In the genomic region with DNA sequence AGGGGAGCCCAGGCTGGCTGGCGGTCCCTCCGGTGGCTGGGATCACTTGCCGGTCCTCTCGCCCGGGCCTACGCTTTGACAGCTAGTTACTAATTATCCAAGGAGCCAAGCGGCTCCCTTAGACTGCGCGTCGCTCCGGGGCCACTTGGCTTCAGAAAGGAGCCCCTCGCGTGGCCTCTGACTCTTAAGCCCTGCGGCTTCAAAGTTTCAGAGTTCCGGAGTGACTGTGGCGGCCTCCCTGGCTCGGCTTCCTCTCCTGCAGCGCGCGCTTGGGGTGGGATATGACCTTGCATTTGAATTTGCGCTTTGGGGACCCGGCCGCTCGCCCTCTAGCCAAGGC, we compare ENCODE assay signal across 8 mouse cellular contexts. TPM values are rescaled to one million over a fixed set of nuclear protein-coding genes. Genes with fewer than 3 reads are reported as not detected.
DNase-seq lines count a peak whose midpoint lies in the region; ATAC-seq and TF ChIP-seq lines count a peak whose summit lies in the region.

No protein-coding gene starts in this region.

- no peak for TF ChIP-seq POLR2A in thymus, adult 2 months (IDR thresholded peaks at IDR 0.05; ENCODE audit: control insufficient read depth, extremely low read depth, insufficient read depth, low read length, poor library complexity)

- peaks cover 84% of the 10 kb centered on the region for H3K27me3 ChIP-seq in midbrain, embryonic 11.5 days (ENCODE audit: control insufficient read depth, insufficient read depth, low read length)
- peaks cover 95% of the 10 kb centered on the region for H3K27me3 ChIP-seq in midbrain, embryonic 13.5 days
- H3K27me3 ChIP-seq in heart, embryonic 12.5 days (replicated peaks) = peaks cover 83% of the 10 kb centered on the region
- peaks cover 62% of the 10 kb centered on the region for H3K27me3 ChIP-seq in limb, embryonic 11.5 days (ENCODE audit: control insufficient read depth, insufficient read depth, low read length)
- H3K27me3 ChIP-seq in thymus, adult 2 months (ENCODE audit: control insufficient read depth, insufficient read depth, low read length) = peaks cover 38% of the 10 kb centered on the region
- H3K27me3 ChIP-seq in hindbrain, embryonic 13.5 days = peaks cover 93% of the 10 kb centered on the region

- ATAC-seq in midbrain, embryonic 11.5 days (ENCODE audit: low FRiP score) = no peak
- no peak for ATAC-seq in midbrain, embryonic 13.5 days
- ATAC-seq in heart, embryonic 12.5 days (ENCODE audit: insufficient number of reproducible peaks, low FRiP score) = no peak
- ATAC-seq in limb, embryonic 11.5 days (ENCODE audit: insufficient number of reproducible peaks, low FRiP score, low TSS enrichment, low read depth) = no peak
- no peak for ATAC-seq in hindbrain, embryonic 13.5 days (ENCODE audit: low FRiP score)

- no peak overlapping the region for H3K9ac ChIP-seq in midbrain, embryonic 11.5 days (ENCODE audit: low read length)
- no peak overlapping the region for H3K9ac ChIP-seq in midbrain, embryonic 13.5 days (replicated peaks)
- H3K9ac ChIP-seq in heart, embryonic 12.5 days = no peak overlapping the region
- no peak overlapping the region for H3K9ac ChIP-seq in limb, embryonic 11.5 days (ENCODE audit: low read length)
- no peak overlapping the region for H3K9ac ChIP-seq in hindbrain, embryonic 13.5 days

- 0 out of 2 replicates have a peak overlapping the region, but pooled peaks have one; percentile 20 for H3K4me2 ChIP-seq in midbrain, embryonic 11.5 days
- no peak overlapping the region for H3K4me2 ChIP-seq in midbrain, embryonic 13.5 days (replicated peaks)
- H3K4me2 ChIP-seq in heart, embryonic 12.5 days = peak overlapping the region; percentile 56
- H3K4me2 ChIP-seq in limb, embryonic 11.5 days (ENCODE audit: low read depth, severe bottlenecking) = peak overlapping the region; percentile 12; the same call in 1 of the 2 replicates
- no peak overlapping the region for H3K4me2 ChIP-seq in hindbrain, embryonic 13.5 days

- H3K27ac ChIP-seq in midbrain, embryonic 11.5 days (ENCODE audit: low read depth, low read length) = no peak overlapping the region
- no peak overlapping the region for H3K27ac ChIP-seq in midbrain, embryonic 13.5 days
- H3K27ac ChIP-seq in heart, embryonic 12.5 days (ENCODE audit: poor library complexity, severe bottlenecking) = no peak overlapping the region
- H3K27ac ChIP-seq in limb, embryonic 11.5 days (replicated peaks; ENCODE audit: low read depth, low read length) = no peak overlapping the region
- no peak overlapping the region for H3K27ac ChIP-seq in thymus, adult 2 months (ENCODE audit: control insufficient read depth, insufficient read depth, low read length)
- H3K27ac ChIP-seq in hindbrain, embryonic 13.5 days = no peak overlapping the region

- no peaks in the 10 kb centered on the region for H3K36me3 ChIP-seq in midbrain, embryonic 11.5 days (ENCODE audit: control insufficient read depth, insufficient read depth, low read length)
- no peaks in the 10 kb centered on the region for H3K36me3 ChIP-seq in midbrain, embryonic 13.5 days
- H3K36me3 ChIP-seq in heart, embryonic 12.5 days = no peaks in the 10 kb centered on the region
- H3K36me3 ChIP-seq in limb, embryonic 11.5 days (ENCODE audit: control insufficient read depth, insufficient read depth, low read length) = peaks cover 2% of the 10 kb centered on the region; the same call in 1 of the 2 replicates
- H3K36me3 ChIP-seq in thymus, adult 2 months (ENCODE audit: control insufficient read depth, insufficient read depth, low read length) = no peaks in the 10 kb centered on the region
- no peaks in the 10 kb centered on the region for H3K36me3 ChIP-seq in hindbrain, embryonic 13.5 days

- no peaks in the 10 kb centered on the region for H3K9me3 ChIP-seq in midbrain, embryonic 11.5 days (ENCODE audit: control insufficient read depth, low read length)
- H3K9me3 ChIP-seq in midbrain, embryonic 13.5 days = no peaks in the 10 kb centered on the region
- no peaks in the 10 kb centered on the region for H3K9me3 ChIP-seq in heart, embryonic 12.5 days (replicated peaks)
- H3K9me3 ChIP-seq in limb, embryonic 11.5 days (ENCODE audit: control insufficient read depth, low read length) = no peaks in the 10 kb centered on the region
- no peaks in the 10 kb centered on the region for H3K9me3 ChIP-seq in hindbrain, embryonic 13.5 days

- WGBS in midbrain, embryonic 11.5 days = under 1% methylated on average over 24 of the region's 24 CpGs
- under 1% methylated on average over 24 of the region's 24 CpGs for WGBS in midbrain, embryonic 13.5 days
- WGBS in heart, embryonic 12.5 days = under 1% methylated on average over 24 of the region's 24 CpGs
- 0% methylated on average over 24 of the region's 24 CpGs for WGBS in limb, embryonic 11.5 days
- WGBS in thymus, adult 2 months = 1% methylated on average over 24 of the region's 24 CpGs
- WGBS in hindbrain, embryonic 13.5 days = under 1% methylated on average over 24 of the region's 24 CpGs

- peak; percentile 97 for DNase-seq in midbrain, embryonic 11.5 days (ENCODE audit: low spot score, missing footprints)
- DNase-seq in limb, embryonic 11.5 days (ENCODE audit: low spot score) = peak; percentile 72
- DNase-seq in retina, embryonic 14.5 days (ENCODE audit: low spot score) = peak; percentile 51
- no peak for DNase-seq in adrenal gland, adult 8-10 months
- DNase-seq in thymus, adult 2 months = no peak

- no peak overlapping the region for H3K4me3 ChIP-seq in midbrain, embryonic 11.5 days (ENCODE audit: low read depth, low read length)
- no peak overlapping the region for H3K4me3 ChIP-seq in midbrain, embryonic 13.5 days (replicated peaks)
- peak overlapping the region; percentile 37 for H3K4me3 ChIP-seq in heart, embryonic 12.5 days
- H3K4me3 ChIP-seq in limb, embryonic 11.5 days (ENCODE audit: low read depth, low read length) = no peak overlapping the region
- no peak overlapping the region for H3K4me3 ChIP-seq in thymus, adult 2 months (ENCODE audit: control insufficient read depth, insufficient read depth, low read length)
- no peak overlapping the region for H3K4me3 ChIP-seq in hindbrain, embryonic 13.5 days

- TF ChIP-seq CTCF in thymus, adult 2 months (IDR thresholded peaks at IDR 0.05; ENCODE audit: borderline replicate concordance, control insufficient read depth, extremely low read depth, insufficient read depth, low read length, poor library complexity) = no peak

- peaks cover 14% of the 10 kb centered on the region; the same call in 1 of the 2 replicates for H3K4me1 ChIP-seq in midbrain, embryonic 11.5 days (ENCODE audit: control insufficient read depth, insufficient read depth, low read length)
- H3K4me1 ChIP-seq in midbrain, embryonic 13.5 days (replicated peaks) = peaks cover 26% of the 10 kb centered on the region
- peaks cover 37% of the 10 kb centered on the region for H3K4me1 ChIP-seq in heart, embryonic 12.5 days (replicated peaks)
- peaks cover 24% of the 10 kb centered on the region for H3K4me1 ChIP-seq in limb, embryonic 11.5 days (ENCODE audit: control insufficient read depth, insufficient read depth, low read length)
- no peaks in the 10 kb centered on the region for H3K4me1 ChIP-seq in thymus, adult 2 months (replicated peaks; ENCODE audit: control insufficient read depth, insufficient read depth, low read length)
- peaks cover 23% of the 10 kb centered on the region for H3K4me1 ChIP-seq in hindbrain, embryonic 13.5 days (replicated peaks)

RNA-seq across cellular contexts. Expression of gene Hnf1b, which starts 2.1 kb away (rescaled TPM):
- not detected in 2 replicates for polyA plus RNA-seq in midbrain, embryonic 11.5 days (2014; fragmentation: Nextera tagmentation; extraction: Ambion mirVana)
- 0.10 TPM in 1 of 2 replicates, not detected in the other for polyA plus RNA-seq in midbrain, embryonic 13.5 days (2015; fragmentation: Nextera tagmentation; extraction: Ambion mirVana)
- polyA plus RNA-seq in heart, embryonic 12.5 days (2016; fragmentation: Nextera tagmentation; extraction: Ambion mirVana) = 0.09 and 0.24 TPM in 2 replicates
- polyA plus RNA-seq in limb, embryonic 11.5 days (2014; fragmentation: Nextera tagmentation; extraction: Ambion mirVana) = 0.25 TPM in 1 of 2 replicates, not detected in the other
- total RNA-seq in adrenal gland, adult 8-10 months (2022) = under 1 TPM in 2 of 4 experiments, not detected in 2; 0.11 to 0.12 TPM
- 0.11 and 0.13 TPM in 2 replicates for polyA plus RNA-seq in thymus, adult 2 months (2012; rRNA removed)
- polyA plus RNA-seq in hindbrain, embryonic 13.5 days (2015; fragmentation: Nextera tagmentation; extraction: Ambion mirVana) = 0.10 and 0.19 TPM in 2 replicates

Comparison
In these comparisons a context has a peak if more than half of its experiments do, and no peak if none do; other contexts are left out.
1. H3K4me2 ChIP-seq: peak in midbrain, embryonic 11.5 days (single experiment), heart, embryonic 12.5 days (single experiment) and limb, embryonic 11.5 days (single experiment); none in midbrain, embryonic 13.5 days (single experiment) and hindbrain, embryonic 13.5 days (single experiment).
2. DNase-seq: peak in midbrain, embryonic 11.5 days (single experiment), limb, embryonic 11.5 days (single experiment) and retina, embryonic 14.5 days (single experiment); none in adrenal gland, adult 8-10 months (single experiment) and thymus, adult 2 months (single experiment).